Mouse (Mus musculus) induced T-regulatory cell, adult 2 months (primary cell): Measurements from ENCODE around the gene Paip2b.
A peak's percentile ranks its signal among the peaks of the same experiment; 100 is the strongest.
"Not testable (repeated sequence)": the region's sequence is repeated elsewhere in the genome, so short reads cannot be mapped to it uniquely, and the experiment has no call there.

ENCODE experiments used
- DNase-seq: peaks from one replicate; pipeline ENCODE4 v3.0.0-alpha.2; 2012; ENCODE audit warnings: low read depth

Paip2b gene

GRCm38 (mm10) chr6:83831606-83832123 lies at the start of gene Paip2b:
Paip2b (minus strand) TSS chr6:83831741.
- DNase-seq: peak; percentile 99

DNA sequence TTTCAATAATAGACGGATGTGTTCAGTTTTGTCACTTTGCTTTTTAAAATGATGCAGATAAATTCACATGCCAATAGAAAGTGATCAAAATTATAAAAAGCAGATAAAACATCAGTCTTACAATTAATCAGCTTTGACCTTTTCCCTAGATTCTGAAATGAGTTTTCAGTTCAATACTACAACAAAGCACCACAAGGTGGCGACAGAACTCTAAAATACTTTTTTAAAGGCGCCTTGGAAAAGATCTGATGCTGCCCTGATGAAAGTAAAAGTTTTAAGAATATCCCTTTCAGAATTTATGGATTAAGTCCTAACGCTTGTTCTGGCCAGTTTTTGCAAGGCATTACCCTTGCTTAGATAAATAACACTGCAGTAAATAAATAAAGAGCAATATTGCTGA lies 48.3 kb upstream of the Paip2b start:
- peak; percentile 80 for DNase-seq

DNA sequence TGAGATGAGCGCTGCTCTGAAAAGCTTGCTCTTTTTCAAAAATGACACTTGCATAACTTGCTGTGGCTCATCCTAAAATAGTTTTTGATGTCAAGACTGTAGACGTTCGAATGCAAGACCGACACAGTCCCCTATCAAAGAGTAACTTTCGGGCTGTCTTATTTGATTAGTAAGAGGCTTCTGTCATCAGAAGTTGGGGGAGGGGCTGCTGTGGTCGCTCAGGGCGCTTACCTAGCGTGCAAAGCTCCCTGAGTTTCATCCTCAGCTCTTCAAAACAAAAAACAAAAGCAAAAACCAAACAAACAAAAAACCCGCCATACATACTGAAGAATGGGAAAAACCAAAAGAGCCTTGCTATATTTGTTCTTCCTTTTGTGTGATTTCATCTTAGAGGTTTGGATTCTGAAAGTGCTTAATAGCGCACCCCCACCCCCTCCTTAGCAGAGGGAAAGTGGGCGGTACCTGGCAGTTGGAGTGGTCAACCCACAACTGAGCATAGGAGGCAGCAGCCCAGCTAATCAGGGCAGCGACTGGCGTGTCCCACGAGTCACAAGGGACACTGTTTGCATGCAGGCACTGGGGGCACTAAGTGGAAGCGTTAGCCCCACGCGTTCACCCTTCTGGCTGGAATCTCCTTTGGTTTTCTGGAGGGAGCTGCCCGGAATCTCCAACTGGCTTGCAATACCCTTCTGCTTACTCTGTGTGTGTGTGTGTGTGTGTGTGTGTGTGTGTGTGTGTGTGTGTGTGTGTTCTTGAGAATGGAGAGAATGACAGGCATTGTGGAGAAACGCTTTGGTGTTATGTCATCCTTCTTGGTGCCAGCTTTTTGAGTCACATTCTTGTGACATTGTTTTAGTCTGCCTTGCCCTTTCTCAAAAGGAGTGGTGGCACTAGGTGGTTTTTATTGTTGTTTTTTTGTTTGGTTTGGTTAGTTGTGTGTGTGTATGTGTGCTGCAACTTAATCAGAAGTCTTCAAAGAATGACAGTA lies 36.4 kb upstream of the Paip2b start:
- DNase-seq: peak; percentile 77

GRCm38 (mm10) chr6:83866954-83867597 lies 35.5 kb upstream of the Paip2b start, which contains the start of gene Zfp638:
Zfp638 (plus strand) TSS chr6:83867109.
- DNase-seq: peak; percentile 94

DNA sequence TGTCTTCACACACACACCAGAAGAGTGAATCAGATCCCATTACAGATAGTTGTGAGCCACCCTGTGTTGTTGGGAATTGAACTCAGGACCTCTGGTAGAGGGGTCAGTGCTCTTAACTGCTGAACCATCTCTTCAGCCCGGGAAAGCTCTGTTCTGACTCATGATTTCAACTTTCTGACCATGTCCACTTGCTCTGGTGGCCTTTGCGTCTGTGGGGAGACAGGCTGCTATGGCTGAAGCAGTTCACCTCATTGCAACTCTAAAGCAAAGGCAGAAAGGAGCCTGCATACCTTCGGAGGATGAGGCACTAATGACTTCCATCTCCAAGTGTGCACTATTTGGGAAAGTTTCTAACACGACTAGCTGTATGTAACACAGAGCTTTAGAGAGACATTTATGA lies 34.9 kb upstream of the Paip2b start:
- DNase-seq: no peak

DNA sequence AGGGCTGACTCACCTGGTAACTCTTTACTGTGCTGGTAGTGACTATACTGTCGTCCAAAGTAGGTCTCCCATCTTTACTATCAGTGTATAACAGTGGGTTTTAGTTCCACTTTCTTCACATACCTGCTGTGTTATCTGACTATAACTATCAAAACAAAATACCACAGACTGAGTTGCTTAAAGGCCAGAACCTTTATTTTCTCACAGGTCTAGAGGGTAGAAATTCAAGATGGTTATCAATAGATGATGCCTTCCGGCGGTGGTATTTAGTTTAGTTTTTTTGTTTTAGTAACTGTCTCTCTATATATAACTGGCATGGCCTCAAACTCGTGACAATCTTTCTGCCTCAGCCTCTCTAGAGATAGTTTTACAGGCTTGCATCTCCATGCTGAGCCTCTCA lies 32.0 kb upstream of the Paip2b start:
- DNase-seq: peak; percentile 78

DNA sequence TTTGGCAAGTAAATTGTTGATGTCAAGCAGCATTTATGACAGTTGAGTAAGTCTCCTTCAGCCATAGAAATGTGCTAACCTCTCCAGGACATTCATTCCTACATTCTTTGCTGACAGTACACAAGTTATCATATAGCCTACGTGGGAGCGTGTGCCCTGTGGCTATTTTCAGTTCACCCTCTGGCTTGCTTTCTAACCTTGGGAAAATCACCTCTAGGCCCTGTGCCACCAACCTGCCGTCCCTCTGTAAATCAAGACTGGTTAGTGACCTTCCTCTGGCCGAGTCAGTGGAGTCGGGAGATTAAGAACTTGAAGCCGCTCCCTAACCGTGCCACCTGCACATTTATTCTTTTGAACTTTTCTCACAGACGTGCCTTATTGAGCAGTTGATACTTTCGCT lies 28.5 kb upstream of the Paip2b start:
- no peak for DNase-seq

DNA sequence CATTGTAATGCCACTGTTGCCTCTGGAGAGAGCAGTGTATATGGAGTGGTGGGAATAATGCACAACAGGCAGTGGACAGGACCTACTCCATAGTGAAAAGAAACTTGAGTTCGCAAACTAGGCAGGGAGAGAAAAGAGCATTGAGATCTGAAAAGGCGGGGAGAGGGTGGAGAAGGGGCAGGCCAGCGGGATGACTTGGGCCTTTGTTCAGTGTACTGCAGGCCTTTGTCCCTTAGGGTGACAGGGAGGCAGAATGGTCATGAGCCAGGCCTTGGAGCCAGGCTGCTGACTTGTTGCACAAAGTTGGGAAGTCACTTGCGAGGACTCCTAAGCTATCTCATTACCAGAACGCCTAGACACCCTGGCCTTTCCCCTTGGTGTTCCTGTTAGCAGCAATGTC lies 25.9 kb upstream of the Paip2b start:
- no peak for DNase-seq

DNA sequence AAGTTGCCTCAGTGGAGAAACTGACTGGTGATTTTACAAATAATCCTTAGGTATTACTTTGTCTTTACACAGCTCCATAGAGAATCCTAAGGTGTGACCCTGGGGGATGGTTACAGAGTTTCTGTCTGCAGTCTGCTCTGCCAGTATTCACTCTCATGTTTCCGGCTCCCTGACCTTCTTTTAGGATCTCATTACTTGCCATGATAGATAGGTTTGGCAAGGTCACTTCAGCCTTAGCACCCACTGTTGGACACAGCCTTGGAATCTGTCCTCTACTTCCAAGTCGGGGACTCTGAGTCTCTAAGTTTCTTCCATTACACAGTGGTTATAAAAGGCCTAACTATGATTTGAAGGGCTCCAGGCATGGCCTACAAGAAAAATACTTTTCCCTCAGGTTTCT lies 17.9 kb upstream of the Paip2b start:
- no peak for DNase-seq

DNA sequence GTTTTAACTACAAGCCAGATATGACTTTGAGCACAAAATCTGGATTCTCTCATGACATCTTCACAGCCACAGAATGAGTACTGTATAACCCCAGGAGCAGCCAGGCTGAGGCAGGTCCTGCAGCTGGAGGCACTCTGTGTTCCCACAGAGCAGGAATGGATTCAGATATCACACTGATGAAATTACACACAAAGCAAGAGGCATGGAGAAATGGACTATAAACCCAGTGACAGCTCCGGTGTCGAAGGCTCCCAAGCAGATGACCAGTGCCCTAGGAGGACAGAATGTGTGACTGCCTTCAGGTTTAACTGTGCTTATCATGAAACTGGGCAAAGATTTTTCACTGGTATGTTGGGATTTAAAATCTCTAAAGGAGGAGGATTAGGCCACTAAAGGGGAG lies 14.6 kb upstream of the Paip2b start:
- DNase-seq: no peak

GRCm38 (mm10) chr6:83844913-83845312 lies 13.4 kb upstream of the Paip2b start:
- DNase-seq: no peak

DNA sequence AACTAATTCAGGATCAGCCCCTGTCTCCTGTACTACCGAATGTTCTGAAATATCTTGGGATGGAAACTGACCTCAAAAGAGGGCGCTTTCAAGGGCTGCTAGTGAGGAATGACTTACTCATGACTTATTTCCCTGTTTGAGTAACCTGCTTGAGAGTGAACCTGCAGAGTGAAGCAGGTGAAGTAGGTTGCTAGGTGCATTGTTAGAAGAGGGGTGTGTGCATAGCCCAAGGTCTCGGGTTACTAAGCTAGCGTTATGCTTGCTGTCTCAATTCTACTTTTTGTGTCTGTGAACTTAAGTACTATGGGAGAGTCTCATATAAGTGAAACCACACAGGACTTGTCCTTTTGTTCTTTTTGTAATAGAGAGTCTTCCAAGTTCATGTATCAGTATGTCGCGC lies 8.5 kb upstream of the Paip2b start:
- no peak for DNase-seq

DNA sequence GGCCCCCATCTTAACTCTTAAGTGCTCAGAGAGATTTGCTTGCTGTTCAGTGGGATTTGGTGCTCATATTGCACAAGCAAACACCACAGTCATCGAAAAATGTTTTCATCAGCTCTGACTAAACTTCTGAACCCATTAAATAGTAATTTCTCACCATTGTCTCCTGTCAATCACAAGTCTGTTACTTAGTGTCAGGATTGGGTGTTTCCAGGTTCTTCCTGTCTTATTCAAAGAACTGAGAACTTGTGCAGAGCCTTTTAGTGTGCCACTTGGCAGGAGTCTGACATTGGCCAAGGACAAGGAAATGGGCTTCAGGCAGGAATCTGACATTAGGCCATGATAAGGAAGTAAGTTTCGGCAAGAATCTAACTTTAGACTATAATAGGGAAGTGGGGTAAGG lies 6.5 kb upstream of the Paip2b start:
- no peak for DNase-seq

- no peak for DNase-seq
These were observed 5.3 kb upstream of the Paip2b start for GRCm38 (mm10) chr6:83836826-83837225.

GRCm38 (mm10) chr6:83832393-83832792 lies 852 bp upstream of the Paip2b start:
- DNase-seq: not testable (repeated sequence)

DNA sequence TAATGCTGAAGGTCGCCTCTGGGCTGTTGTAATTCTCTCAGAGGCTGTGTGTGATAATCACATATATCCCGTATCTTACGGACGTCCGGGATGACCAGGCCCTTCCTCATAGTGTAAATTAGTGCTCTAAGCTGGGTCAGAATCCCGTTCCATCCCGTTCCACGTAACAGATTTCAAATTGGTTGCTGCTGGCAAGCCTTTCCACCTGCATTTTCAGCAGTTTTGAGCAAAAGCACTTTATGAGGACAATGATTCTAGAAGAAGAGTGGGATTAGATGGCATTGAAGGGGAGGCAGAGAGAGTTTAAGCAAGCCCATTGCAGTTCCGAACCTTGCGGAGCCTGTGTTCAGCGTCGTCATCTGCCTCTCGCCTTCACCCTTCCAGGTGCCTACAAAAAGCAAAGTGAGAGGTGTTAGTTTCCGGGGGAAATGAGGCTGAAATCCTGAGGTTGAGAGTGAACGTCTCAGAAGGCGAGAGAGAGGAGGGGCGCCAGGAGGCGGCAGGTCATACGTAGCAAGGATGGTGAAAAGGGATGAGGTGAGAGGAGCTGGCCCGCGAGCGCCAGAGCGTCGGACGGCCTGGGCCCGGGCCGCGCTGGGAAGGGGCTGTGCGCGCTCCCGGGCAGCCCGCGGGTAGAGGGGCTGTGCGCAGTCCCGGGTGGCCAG lies 468 bp downstream of the Paip2b start:
- peak; percentile 88 for DNase-seq

DNA sequence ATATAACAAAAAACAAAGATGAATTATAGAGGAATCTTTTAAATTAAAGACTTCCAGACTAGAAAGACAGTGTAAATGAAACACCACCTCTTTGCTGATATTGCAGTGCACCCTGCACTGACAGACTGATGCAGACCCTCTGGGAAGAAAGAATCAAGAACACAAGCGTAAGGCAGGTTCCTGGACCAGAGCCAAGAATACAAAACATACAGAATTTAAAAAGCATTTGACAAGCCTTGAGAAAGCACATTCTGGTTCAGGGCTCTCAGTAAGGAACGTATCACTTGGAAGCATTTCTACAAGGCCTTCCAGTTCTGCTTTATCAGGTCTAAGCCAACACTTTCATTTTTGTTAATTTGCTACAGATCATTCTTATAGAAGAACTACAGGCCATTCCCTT lies 9.7 kb downstream of the Paip2b start:
- no peak for DNase-seq

DNA sequence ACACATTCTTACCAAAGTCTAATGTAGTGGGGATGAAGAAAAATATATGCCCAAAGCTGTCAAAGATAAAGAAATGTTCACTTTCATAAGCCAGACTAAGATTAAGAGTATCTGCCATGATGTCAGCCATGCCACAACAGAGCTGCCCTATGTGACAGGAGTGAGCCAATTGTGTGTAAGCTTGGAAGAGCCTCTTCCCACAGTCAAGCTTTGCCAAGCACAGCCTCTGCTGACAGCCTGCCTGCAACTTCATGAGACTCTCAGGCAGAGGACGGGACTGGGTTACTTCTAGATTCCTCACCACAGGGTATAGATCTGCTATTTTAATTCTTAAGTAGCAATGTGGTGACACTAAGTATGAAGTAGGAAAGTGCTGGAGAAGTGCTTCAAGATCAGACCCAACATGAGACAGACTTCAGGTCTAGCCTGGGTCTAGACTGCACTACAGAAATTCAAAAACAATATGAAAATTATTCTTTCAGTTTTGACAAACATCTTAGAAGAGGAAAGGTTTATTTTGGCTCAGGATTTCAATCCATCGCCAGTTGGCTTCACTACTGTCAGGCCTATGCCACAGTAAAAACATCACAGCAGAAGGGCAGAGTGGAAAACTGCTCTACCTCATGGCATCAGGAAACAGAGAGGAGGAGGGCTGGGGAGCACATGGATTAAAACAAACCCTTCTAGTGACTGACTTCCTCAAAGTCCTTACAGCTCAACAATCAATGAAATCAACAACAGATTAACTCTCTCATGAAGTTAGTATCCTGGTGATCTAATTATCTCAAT lies 10.6 kb downstream of the Paip2b start:
- no peak for DNase-seq

GRCm38 (mm10) chr6:83818996-83819395 lies 12.5 kb downstream of the Paip2b start:
- no peak for DNase-seq

GRCm38 (mm10) chr6:83815801-83816200 lies 15.7 kb downstream of the Paip2b start:
- no peak for DNase-seq

DNA sequence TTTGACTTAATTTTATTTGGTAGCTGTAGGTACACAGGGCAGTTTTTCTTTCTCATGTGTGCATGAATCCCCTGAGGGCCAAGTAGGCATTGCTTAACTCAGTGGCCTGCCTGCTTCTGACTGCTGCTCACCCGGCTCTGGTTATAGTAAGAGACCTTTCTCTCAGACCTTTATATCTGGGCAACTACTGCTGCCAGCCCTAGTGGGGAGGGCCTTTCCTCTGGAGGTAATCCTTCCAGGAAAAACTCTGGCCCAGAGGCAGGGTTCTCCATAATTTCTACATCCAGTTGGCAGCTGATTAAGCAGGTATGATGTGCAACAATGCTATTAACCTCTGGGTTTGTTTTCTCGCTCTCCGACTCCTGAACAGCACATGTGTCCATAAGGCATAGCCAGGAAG lies 28.7 kb downstream of the Paip2b start:
- DNase-seq: no peak

GRCm38 (mm10) chr6:83802033-83802432 lies 29.5 kb downstream of the Paip2b start:
- no peak for DNase-seq
